Mouse (Mus musculus) neural tube, embryonic 13.5 days (tissue): ENCODE measurements around the gene Pdzd2. TPM values are rescaled to one million over a fixed set of nuclear protein-coding genes. Genes with fewer than 3 reads are reported as not detected.

ENCODE experiments used
- ATAC-seq: fragments of 200-750 bp; cut with Nextera tagmentation; 2 replicates; pipeline ENCODE4 v1.8.0; 2017; ENCODE audit warnings: low read depth, mild to moderate bottlenecking, moderate TSS enrichment, moderate library complexity
- H3K27ac ChIP-seq: fragments of 300-500 bp; sonication (generic); replicated peaks from 2 replicates; pipeline ENCODE4 v1.5.1; 2015; ENCODE audit warnings: moderate library complexity, mild to moderate bottlenecking, inconsistent platforms
- H3K27me3 ChIP-seq: fragments of 300-500 bp; sonication (generic); 2 replicates; pipeline ENCODE4 v1.6.1; 2015; ENCODE audit warnings: mild to moderate bottlenecking, inconsistent platforms
- H3K36me3 ChIP-seq: fragments of 300-500 bp; sonication (generic); 2 replicates; pipeline ENCODE4 v1.6.1; 2015; ENCODE audit warnings: mild to moderate bottlenecking, inconsistent platforms
- H3K4me1 ChIP-seq: fragments of 300-500 bp; sonication (generic); replicated peaks from 2 replicates; pipeline ENCODE4 v1.6.1; 2015; ENCODE audit warnings: inconsistent platforms
- H3K4me2 ChIP-seq: fragments of 300-500 bp; sonication (generic); 2 replicates; pipeline ENCODE4 v1.6.1; 2015; ENCODE audit warnings: inconsistent platforms, mild to moderate bottlenecking, moderate library complexity
- H3K4me3 ChIP-seq: fragments of 300-500 bp; sonication (generic); 2 replicates; pipeline ENCODE4 v1.5.1; 2015; ENCODE audit warnings: mild to moderate bottlenecking, inconsistent platforms
- H3K9ac ChIP-seq: fragments of 300-500 bp; sonication (generic); 2 replicates; pipeline ENCODE4 v1.6.1; 2015; ENCODE audit warnings: moderate library complexity, mild to moderate bottlenecking, inconsistent platforms
- H3K9me3 ChIP-seq: fragments of 300-500 bp; sonication (generic); 2 replicates; pipeline ENCODE4 v1.6.1; 2016; ENCODE audit warnings: inconsistent platforms
- WGBS: fragments of 180-500 bp; shearing (Covaris S2); methylation state at CpG from one replicate; pipeline ENCODE4 v1.1.7; 2015; 5-methylcytosine and 5-hydroxymethylcytosine counted together
- polyA plus RNA-seq: library from polyadenylated mRNA; unstranded; fragments of >200 nt; fragmentation: Nextera tagmentation; extraction: Ambion mirVana; gene quantifications from 2 replicates; pipeline ENCODE4 v1.2.1, GENCODE M21; 2015

Pdzd2 gene
- polyA plus RNA-seq, 1 experiment from 2014 or later, result 6.0 TPM

DNA sequence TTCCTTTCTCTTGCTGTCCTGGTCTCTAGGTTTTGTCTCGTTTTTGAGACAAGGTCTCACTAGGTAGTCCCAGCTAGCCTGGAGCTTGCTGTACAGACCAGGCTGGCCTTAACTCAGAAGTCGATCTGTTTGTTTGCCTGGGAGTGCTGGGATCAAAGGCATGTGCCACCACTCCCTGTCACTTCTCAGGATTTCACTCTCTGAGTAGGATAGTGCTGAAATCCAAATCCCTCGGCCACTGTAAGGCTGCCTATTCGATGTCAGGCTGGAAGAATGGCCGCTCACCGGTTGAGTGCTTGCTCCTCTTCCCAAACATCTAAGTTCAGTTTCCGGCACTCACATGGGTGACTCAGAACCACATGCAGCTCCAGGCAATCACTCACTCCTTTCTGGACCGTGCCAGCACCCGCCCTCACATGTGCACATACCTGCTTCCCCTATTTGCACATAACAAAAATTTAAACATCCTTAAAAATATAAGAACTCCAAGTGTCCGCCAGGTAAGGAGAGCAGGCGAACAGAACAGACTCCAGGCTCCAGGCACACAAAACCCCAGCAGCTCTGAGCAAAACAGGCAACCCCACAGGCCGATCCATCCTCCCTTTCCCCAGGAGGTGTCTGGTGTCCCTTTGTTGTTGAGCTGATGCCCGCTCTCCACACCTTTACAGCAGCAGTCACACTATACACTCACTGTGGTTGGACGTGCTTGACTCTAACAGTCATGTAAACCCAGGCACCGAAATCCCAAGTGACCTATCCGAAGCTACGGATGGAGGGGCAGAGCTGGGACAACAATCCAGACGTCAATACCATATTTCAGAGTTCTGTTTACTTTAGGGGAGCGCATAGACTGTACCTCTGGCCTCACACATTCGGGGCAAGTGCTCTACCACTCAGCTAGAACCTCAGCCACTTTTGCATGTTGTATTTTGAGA lies 124.5 kb downstream of the Pdzd2 start:
- H3K36me3 ChIP-seq, result no peaks in the 10 kb centered on the region
- H3K27me3 ChIP-seq, result no peaks in the 10 kb centered on the region
- no peaks in the 10 kb centered on the region for H3K9me3 ChIP-seq
- no peak overlapping the region for H3K4me3 ChIP-seq
- H3K27ac ChIP-seq, result no peak overlapping the region
- no peak overlapping the region for H3K9ac ChIP-seq
- WGBS, result 75% methylated on average over 20 of the region's 20 CpGs
- no peaks in the 10 kb centered on the region for H3K4me1 ChIP-seq
- no peak overlapping the region for H3K4me2 ChIP-seq
- ATAC-seq, result no peak

DNA sequence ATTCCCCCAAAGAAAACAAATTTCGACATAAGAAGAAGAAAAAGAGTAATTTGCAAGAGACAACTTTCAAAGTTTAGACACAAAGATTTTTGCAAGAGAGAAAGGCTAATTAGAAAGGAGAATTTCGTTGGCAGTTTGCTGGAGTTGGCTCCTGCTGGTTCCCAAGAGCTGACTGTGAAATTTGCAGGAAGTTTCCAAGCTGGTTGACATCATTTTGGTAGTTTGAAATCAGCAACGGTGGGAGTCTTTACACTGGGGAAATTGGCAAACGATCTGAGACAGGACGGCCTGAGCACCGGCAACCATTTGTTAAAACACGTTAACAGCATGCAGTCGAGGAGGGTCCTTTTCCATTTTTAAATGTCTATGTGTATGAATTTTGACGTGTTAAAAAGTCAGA lies 125.7 kb downstream of the Pdzd2 start:
- Histone ChIP-seq H3K36me3 (no peaks in the 10 kb centered on the region), H3K4me3 (no peak overlapping the region), H3K9ac (no peak overlapping the region), H3K4me1 (no peaks in the 10 kb centered on the region), H3K27ac (no peak overlapping the region), H3K4me2 (no peak overlapping the region), H3K27me3 (no peaks in the 10 kb centered on the region), H3K9me3 (no peaks in the 10 kb centered on the region)
- WGBS, result 65% methylated on average over 9 of the region's 9 CpGs
- no peak for ATAC-seq

DNA sequence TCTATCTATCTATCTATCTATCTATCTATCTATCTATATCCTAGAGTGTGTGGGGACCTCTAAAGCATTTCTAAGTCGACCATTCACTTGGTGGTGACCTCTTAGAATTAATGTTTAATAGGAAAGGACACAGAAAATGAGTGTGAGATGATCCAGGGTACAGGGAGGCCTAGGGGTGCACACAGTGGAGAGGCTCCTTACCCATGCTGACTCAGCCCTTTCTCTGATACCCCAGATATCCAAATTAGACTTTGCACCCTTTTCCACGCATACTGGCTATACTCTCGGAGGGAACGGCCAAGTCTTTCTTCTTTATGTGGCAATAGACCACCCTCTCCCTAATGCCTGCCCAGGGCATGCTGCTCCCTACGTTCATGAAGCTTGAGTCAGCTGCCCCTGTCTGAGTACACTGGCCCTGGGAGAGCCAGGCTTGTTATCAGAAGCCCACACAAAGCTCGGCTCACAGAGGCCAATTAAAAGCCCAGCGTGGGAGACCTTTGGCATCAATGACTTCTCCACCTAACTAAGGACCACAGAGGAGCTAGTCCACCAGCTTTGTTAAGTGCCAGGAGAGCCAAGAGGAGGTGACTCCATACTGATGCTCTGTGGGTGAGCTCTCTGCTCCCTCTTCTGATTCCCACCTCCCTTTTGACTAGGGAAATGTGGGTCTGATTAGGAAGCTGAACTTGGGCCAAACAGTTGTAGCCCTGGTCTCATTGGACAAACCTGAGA lies 126.6 kb downstream of the Pdzd2 start:
- Histone ChIP-seq H3K4me2 (no peak overlapping the region), H3K9ac (no peak overlapping the region), H3K27ac (no peak overlapping the region), H3K27me3 (no peaks in the 10 kb centered on the region), H3K36me3 (no peaks in the 10 kb centered on the region), H3K9me3 (no peaks in the 10 kb centered on the region), H3K4me1 (no peaks in the 10 kb centered on the region), H3K4me3 (no peak overlapping the region)
- ATAC-seq, result no peak
- 81% methylated on average over 7 of the region's 7 CpGs for WGBS

DNA sequence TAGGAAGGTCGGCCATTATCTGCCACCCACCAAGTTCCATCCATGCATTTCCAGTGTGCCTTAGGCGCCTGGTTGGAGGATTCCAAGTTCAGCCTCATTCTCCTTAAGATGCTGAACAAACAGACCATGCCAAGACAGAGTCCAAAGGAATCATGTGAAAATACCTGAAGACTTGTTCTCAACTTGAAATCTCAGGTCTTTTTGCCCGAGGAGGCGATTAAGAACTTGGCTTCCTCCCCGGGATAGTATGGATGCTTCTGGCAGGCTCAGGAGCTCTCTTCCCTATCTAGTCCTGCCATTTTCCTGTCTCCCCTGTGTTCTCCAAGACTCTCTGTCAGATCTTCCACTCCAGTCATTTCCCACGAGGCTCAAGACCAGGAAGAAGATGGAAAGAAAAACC lies 131.6 kb downstream of the Pdzd2 start:
- WGBS, result 84% methylated on average over 6 of the region's 6 CpGs
- peaks cover 6% of the 10 kb centered on the region for H3K4me1 ChIP-seq
- ATAC-seq, result no peak

DNA sequence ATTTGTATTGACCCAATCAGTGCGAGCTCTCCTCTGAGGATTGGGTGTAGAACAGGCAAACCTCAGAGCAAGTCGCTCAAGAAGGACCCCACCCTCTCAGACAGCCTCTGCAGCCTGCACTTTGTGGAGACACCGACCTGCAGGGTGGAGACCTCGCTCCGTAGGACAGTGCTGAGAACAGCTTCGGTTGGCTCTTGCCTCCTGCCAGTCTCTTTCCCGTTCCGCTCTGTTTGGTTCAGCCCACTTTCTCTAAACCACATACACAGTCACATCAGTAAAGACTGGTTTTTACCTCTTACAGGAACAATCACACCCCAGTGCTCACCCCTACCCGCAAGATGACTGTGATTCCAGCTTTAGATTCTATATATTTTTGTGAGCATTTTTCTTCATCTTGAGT lies 133.4 kb downstream of the Pdzd2 start:
- H3K4me1 ChIP-seq, result peaks cover 6% of the 10 kb centered on the region
- no peaks in the 10 kb centered on the region for H3K9me3 ChIP-seq
- no peaks in the 10 kb centered on the region for H3K36me3 ChIP-seq
- 0 out of 2 replicates have a peak, but pooled peaks have one; percentile 43 for ATAC-seq
- no peak overlapping the region for H3K27ac ChIP-seq
- no peak overlapping the region for H3K9ac ChIP-seq
- no peaks in the 10 kb centered on the region for H3K27me3 ChIP-seq
- H3K4me2 ChIP-seq, result no peak overlapping the region
- no peak overlapping the region for H3K4me3 ChIP-seq
- WGBS, result 76% methylated on average over 9 of the region's 9 CpGs

More for the DNA sequence above, 131.6 kb downstream of the Pdzd2 start:
- Histone ChIP-seq H3K9ac (no peak overlapping the region), H3K9me3 (no peaks in the 10 kb centered on the region), H3K27ac (no peak overlapping the region), H3K27me3 (no peaks in the 10 kb centered on the region), H3K4me3 (no peak overlapping the region), H3K36me3 (no peaks in the 10 kb centered on the region), H3K4me2 (no peak overlapping the region)

DNA sequence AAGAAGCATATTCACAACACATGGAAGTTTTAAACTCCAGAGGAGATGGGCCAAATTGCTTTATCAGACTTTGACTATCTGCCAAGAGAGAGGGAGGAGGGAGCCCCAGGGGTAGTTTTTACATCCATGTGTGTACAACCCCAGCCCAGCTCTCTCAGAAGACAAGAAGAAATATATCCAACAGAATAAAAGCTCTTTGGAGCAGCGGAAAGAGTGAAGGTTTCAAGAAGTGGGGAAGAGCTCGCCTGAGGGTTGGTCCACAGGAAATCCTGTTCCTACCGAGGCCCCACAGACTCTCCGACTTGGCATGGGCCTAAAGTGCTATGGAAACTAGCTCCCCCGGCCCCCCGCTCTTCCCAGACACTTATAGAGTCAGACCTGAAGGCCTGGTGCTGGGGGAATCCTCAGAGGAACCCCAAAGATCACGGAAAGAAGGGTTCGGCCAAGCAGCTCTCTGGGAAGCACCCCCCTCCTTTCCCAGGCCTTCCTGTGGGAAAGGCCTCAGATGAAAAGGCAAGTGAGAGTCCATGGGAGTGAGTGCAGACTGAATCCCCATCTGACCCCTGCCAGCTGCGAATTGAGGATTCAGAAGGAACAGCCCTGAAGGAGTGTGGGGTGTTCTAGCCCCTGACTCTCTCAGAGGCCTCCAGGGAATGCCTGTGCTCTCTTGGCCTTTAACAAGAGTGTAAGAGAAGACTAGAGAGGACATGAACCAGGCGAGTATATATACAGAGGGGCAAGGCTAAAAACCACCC lies 134.3 kb downstream of the Pdzd2 start:
- WGBS, result 72% methylated on average over 10 of the region's 10 CpGs
- H3K27ac ChIP-seq, result 0 out of 2 replicates have a peak overlapping the region, but pooled peaks have one; percentile 23
- no peak for ATAC-seq

DNA sequence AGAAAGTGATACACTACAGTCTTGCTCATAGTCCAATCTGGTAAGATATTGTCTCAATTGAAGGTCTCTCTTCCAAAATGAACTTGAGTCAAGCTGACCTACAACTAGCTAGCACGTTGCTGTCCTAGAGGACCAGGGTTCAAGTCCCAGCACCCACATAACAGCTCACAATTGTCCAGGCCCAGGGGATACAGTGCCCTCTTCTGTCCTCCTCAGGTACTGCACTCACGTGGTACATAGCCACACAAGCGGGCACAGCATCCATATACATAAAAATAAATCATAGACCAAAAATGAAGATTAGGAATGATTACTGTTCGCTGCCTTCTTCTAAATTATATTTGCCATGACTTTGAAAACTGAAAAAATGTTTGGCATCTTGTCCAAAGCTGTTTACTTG lies 136.1 kb downstream of the Pdzd2 start:
- no peak overlapping the region for H3K4me2 ChIP-seq
- H3K4me1 ChIP-seq, result peaks cover 6% of the 10 kb centered on the region
- no peaks in the 10 kb centered on the region for H3K9me3 ChIP-seq
- H3K27ac ChIP-seq, result no peak overlapping the region
- no peak for ATAC-seq
- WGBS, result 90% methylated on average over 4 of the region's 4 CpGs
- H3K27me3 ChIP-seq, result no peaks in the 10 kb centered on the region
- no peak overlapping the region for H3K9ac ChIP-seq
- H3K36me3 ChIP-seq, result no peaks in the 10 kb centered on the region
- H3K4me3 ChIP-seq, result no peak overlapping the region

More for the DNA sequence above, 134.3 kb downstream of the Pdzd2 start:
- H3K4me3 ChIP-seq, result no peak overlapping the region
- H3K4me1 ChIP-seq, result peaks cover 6% of the 10 kb centered on the region
- H3K36me3 ChIP-seq, result no peaks in the 10 kb centered on the region
- no peak overlapping the region for H3K4me2 ChIP-seq
- H3K9me3 ChIP-seq, result no peaks in the 10 kb centered on the region
- H3K9ac ChIP-seq, result no peak overlapping the region
- H3K27me3 ChIP-seq, result no peaks in the 10 kb centered on the region

DNA sequence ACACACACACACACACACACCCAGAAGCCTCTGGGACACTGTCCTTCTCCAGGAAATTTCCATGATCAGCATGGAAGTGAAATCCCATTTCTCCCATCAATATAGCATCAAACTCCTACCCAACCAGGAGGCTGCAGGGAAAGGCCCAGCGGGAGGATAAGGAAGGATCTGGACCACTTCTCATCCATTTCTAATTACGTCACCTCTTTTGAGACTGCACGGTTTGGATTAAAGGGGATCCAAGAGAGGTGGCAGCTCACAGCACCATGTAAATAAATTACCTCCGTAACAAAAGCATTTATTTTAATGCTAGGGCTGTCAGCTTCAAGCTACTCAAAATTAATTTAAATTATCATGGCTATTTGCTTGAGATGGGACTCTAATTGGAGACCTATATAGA lies 146.6 kb downstream of the Pdzd2 start:
- Histone ChIP-seq H3K9ac (no peak overlapping the region), H3K27me3 (no peaks in the 10 kb centered on the region), H3K4me2 (no peak overlapping the region), H3K9me3 (no peaks in the 10 kb centered on the region), H3K27ac (no peak overlapping the region), H3K36me3 (no peaks in the 10 kb centered on the region), H3K4me1 (no peaks in the 10 kb centered on the region), H3K4me3 (no peak overlapping the region)
- no peak for ATAC-seq
- 51% methylated on average over 4 of the region's 4 CpGs for WGBS

DNA sequence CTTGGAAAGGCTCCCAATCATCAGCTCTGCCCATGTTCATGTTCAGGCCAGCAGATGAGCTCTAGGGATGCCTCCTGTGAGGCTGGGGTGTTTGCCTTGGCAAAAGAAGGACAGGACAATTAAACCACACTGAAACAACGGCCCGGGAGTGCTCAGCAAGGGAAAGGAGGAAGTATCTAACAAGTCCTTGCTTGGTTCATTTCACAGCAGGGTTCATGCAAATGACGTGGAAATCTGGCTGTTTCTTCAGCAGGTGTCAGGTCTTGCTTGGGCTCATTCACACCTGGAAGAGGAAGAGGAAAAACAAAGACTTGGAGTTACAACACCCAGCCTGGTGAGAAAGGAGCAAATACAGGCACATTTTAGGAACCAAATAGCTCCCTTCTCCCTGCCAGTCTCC lies 147.1 kb downstream of the Pdzd2 start:
- H3K9ac ChIP-seq, result no peak overlapping the region
- no peak overlapping the region for H3K4me2 ChIP-seq
- no peak overlapping the region for H3K4me3 ChIP-seq
- no peaks in the 10 kb centered on the region for H3K36me3 ChIP-seq
- WGBS, result 22% methylated on average over 3 of the region's 3 CpGs
- H3K9me3 ChIP-seq, result no peaks in the 10 kb centered on the region
- no peaks in the 10 kb centered on the region for H3K27me3 ChIP-seq
- no peak for ATAC-seq
- no peaks in the 10 kb centered on the region for H3K4me1 ChIP-seq
- H3K27ac ChIP-seq, result no peak overlapping the region

DNA sequence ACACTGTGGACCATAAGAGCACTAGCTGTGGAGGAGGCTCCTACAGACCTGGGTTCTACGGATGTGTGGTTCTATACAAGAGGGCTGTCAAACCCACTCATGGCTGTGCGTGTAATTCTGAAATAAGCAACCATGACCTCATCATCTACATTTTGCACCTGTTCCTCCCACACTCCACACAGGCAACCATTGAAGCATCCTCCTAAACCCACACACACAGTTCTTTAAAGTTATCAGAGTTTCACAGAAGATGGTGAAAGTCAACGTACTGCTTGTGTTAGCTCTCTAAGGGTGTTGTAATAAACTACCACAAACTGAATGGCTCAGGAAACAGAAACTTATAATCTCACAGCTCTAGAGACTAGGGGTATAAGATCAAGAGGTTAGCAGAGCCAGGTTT lies 151.1 kb downstream of the Pdzd2 start:
- no peak overlapping the region for H3K9ac ChIP-seq
- H3K4me2 ChIP-seq, result no peak overlapping the region
- ATAC-seq, result no peak
- WGBS, result 92% methylated on average over 3 of the region's 3 CpGs
- no peaks in the 10 kb centered on the region for H3K4me1 ChIP-seq
- no peak overlapping the region for H3K4me3 ChIP-seq
- H3K27ac ChIP-seq, result no peak overlapping the region
- no peaks in the 10 kb centered on the region for H3K27me3 ChIP-seq
- no peaks in the 10 kb centered on the region for H3K9me3 ChIP-seq
- H3K36me3 ChIP-seq, result no peaks in the 10 kb centered on the region

DNA sequence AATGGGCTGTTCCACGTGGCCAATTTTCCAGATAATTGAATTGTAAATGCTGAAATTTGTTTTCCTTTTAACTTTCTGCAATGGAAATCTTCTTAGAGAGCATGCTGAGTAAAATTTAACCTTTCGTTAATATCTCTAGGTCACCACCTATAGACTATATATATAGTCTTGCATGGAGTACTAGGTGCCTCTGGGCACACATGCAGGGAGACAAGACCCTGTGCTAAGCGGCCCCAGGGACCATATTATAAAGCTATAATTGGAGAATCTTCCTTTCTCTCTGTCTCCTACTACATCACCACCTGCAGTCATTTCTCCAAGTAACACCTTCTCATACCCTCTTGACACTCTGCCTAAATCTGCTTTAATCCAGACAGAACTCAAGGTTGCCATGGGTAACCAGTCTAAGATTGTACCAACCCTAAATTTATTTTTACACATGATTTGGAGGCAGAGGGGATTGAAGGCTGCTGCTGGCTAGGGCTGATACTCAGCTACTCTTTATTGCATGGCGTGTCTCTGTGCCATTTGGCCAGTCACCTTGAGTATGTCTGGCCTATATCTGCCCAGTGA lies 152.8 kb downstream of the Pdzd2 start:
- no peak overlapping the region for H3K27ac ChIP-seq
- H3K27me3 ChIP-seq, result no peaks in the 10 kb centered on the region
- H3K36me3 ChIP-seq, result no peaks in the 10 kb centered on the region
- no peaks in the 10 kb centered on the region for H3K4me1 ChIP-seq
- H3K4me3 ChIP-seq, result no peak overlapping the region
- no peak for ATAC-seq
- WGBS, result 76% methylated on average over 4 of the region's 4 CpGs
- no peaks in the 10 kb centered on the region for H3K9me3 ChIP-seq
- no peak overlapping the region for H3K9ac ChIP-seq
- no peak overlapping the region for H3K4me2 ChIP-seq

DNA sequence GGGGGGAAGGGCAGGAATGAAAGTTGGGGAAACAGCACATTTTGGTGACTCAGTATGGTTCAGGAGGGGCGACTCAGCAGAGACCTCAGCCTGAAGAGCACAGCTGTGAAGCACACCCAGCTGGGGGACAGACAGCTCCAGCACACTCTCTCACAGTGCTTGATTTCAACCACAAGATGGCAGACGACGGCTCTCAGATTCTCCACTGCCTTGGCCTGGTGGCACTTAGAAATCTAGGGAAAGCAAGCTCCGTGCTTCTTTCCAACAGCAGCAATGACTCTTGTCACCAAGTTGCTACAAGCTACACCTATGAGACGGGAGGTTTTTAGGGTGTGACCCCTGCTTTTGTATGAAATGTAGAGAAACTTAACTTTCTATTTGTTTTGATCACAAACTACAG lies 153.6 kb downstream of the Pdzd2 start:
- H3K4me3 ChIP-seq, result no peak overlapping the region
- H3K9me3 ChIP-seq, result no peaks in the 10 kb centered on the region
- no peaks in the 10 kb centered on the region for H3K36me3 ChIP-seq
- H3K27ac ChIP-seq, result no peak overlapping the region
- no peaks in the 10 kb centered on the region for H3K27me3 ChIP-seq
- no peaks in the 10 kb centered on the region for H3K4me1 ChIP-seq
- peak; percentile 93 for ATAC-seq
- H3K9ac ChIP-seq, result no peak overlapping the region
- 5% methylated on average over 5 of the region's 5 CpGs for WGBS
- no peak overlapping the region for H3K4me2 ChIP-seq
